Mouse (Mus musculus) left cerebral cortex, adult 2 months (tissue): Measurements from ENCODE around the gene Ube2j1. TPM values are rescaled to one million over a fixed set of nuclear protein-coding genes. Genes with fewer than 3 reads are reported as not detected.

Source experiments
- DNase-seq, 2 experiments: peaks; one replicate each; pipeline ENCODE4 v3.0.0; 2021 to 2022; ENCODE audit warnings: low spot score in 2 of 2, mixed read lengths in 1 of 2; ENCODE audit errors: extremely low spot score in 1 of 2
- H3K27ac ChIP-seq: fragments of 200-600 bp; 2 replicates; pipeline ENCODE4 v1.8.1; 2022
- H3K4me3 ChIP-seq: fragments of 200-600 bp; 2 replicates; pipeline ENCODE4 v1.8.1; 2022
- CTCF ChIP-seq: fragments of 200-600 bp; IDR thresholded peaks from 2 replicates; pipeline ENCODE4 v1.8.1; 2022; ENCODE audit warnings: antibody characterized with exemption, mild to moderate bottlenecking, moderate library complexity
- intact Hi-C: fragments of 180-260 bp; cut with DNase I; formaldehyde crosslinking; loops from one replicate; pipeline ENCODE4 v1.15.1; 2025
- total RNA-seq, 2 experiments: library from RNA; stranded (reverse); gene quantifications; 2 replicates each; pipeline ENCODE4 v1.2.3; 2021

Gene Ube2j1
- total RNA-seq, 2 experiments from 2014 or later = 99.7 to 105 TPM

DNA sequence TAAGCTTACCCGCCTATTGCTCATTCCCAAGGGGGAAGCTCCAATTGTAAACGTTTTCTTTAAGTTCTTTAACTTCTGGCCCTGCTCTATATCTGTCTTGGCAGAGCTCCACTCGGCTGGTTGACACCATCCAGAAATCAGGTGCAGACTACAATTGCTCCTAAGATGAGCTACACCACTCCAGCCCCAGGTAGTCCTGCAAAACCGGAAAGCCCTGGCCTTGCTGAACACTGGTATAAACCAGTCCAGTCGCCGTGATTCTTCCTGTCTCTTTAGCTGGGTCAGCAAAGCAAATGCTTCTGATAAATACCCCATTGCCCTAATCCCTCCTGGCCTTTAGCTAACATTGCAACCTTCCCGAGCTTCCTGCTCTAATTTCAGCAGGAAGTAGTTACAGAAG lies 29.9 kb downstream of the Ube2j1 start:
- Histone ChIP-seq H3K27ac (no peak overlapping the region), H3K4me3 (no peak overlapping the region)
- no peak for DNase-seq
- no peak for TF ChIP-seq CTCF
- intact Hi-C loops = no loop called here

- no peak within 1 kb of the TSS for H3K27ac ChIP-seq
- no peak for DNase-seq
- intact Hi-C loops = no loop called here
- no peak for TF ChIP-seq CTCF
- no peak within 1 kb of the TSS for H3K4me3 ChIP-seq
Measured at GRCm38 (mm10) chr4:33062981-33063380, 31.8 kb downstream of the Ube2j1 start, which contains the start of gene Gabrr2. TSS of gene Gabrr2 (plus strand) at chr4:33062999.

GRCm38 (mm10) chr4:33064986-33065385 lies 33.8 kb downstream of the Ube2j1 start:
- intact Hi-C loops = no loop called here
- Histone ChIP-seq H3K27ac (no peak overlapping the region), H3K4me3 (no peak overlapping the region)
- no peak for TF ChIP-seq CTCF
- DNase-seq = no peak

GRCm38 (mm10) chr4:33066223-33066960 lies 35.2 kb downstream of the Ube2j1 start:
- intact Hi-C loops = no loop called here
- TF ChIP-seq CTCF = no peak
- Histone ChIP-seq H3K27ac (no peak overlapping the region), H3K4me3 (no peak overlapping the region)
- DNase-seq = no peak

- no peak for DNase-seq
- intact Hi-C loops = no loop called here
- no peak for TF ChIP-seq CTCF
Measured at GRCm38 (mm10) chr4:33067331-33067730, 36.1 kb downstream of the Ube2j1 start.

GRCm38 (mm10) chr4:33067826-33068225 lies 36.6 kb downstream of the Ube2j1 start:
- no peak overlapping the region for H3K27ac ChIP-seq
- H3K4me3 ChIP-seq = no peak overlapping the region
- intact Hi-C loops = no loop called here
- no peak for DNase-seq
- TF ChIP-seq CTCF = no peak

More at GRCm38 (mm10) chr4:33067331-33067730, 36.1 kb downstream of the Ube2j1 start:
- H3K4me3 ChIP-seq = no peak overlapping the region
- H3K27ac ChIP-seq = no peak overlapping the region

DNA sequence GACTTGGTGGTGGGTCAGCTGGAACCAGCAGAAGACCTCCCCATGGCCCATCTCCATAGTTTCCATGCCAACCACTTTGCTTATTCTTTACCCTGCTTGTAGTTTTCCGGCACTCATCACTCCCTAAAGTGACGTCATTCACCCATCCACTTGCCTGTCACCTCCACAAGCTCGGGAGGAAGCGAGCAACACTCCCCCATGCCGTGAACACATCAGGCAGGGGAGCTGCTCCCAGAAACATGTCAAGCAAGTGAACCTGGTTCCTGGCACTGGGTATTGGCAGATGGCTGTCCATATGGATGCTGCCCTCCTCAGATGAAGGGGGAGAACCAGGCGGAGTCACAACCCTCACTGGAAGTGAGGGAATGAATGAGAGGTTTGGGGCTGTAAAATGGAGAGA lies 37.7 kb downstream of the Ube2j1 start:
- DNase-seq = peak; percentile 23 to 36
- no peak for TF ChIP-seq CTCF
- intact Hi-C loops = no loop called here
- Histone ChIP-seq H3K27ac (no peak overlapping the region), H3K4me3 (no peak overlapping the region)

DNA sequence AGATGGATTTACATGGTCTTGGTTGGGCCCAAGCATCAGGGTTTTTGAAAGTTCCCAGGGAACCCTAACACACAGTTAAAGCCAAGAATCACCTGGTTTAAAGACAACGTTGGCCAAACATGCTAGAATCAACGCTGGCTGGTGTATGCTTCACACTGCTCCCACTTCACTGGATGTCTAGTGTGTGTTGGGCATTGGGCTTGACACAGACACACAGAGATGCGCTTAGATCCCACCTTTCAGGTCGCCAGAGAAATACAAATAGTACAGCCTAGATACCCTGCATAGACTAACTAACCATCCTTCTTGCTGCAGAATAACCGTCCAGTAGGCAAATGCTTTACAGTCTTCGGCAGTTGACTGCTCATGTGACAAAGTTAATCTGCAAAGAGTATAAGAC lies 39.1 kb downstream of the Ube2j1 start:
- H3K4me3 ChIP-seq = no peak overlapping the region
- DNase-seq = no peak
- H3K27ac ChIP-seq = no peak overlapping the region
- no peak for TF ChIP-seq CTCF
- intact Hi-C loops = no loop called here

- intact Hi-C loops = no loop called here
- Histone ChIP-seq H3K4me3 (no peak overlapping the region), H3K27ac (no peak overlapping the region)
- TF ChIP-seq CTCF = no peak
- no peak for DNase-seq
Measured at GRCm38 (mm10) chr4:33071337-33071736, 40.1 kb downstream of the Ube2j1 start.

- no peak for DNase-seq
- intact Hi-C loops = no loop called here
- H3K27ac ChIP-seq = no peak overlapping the region
- no peak overlapping the region for H3K4me3 ChIP-seq
- TF ChIP-seq CTCF = no peak
Measured at GRCm38 (mm10) chr4:33072526-33073161, 41.4 kb downstream of the Ube2j1 start.

DNA sequence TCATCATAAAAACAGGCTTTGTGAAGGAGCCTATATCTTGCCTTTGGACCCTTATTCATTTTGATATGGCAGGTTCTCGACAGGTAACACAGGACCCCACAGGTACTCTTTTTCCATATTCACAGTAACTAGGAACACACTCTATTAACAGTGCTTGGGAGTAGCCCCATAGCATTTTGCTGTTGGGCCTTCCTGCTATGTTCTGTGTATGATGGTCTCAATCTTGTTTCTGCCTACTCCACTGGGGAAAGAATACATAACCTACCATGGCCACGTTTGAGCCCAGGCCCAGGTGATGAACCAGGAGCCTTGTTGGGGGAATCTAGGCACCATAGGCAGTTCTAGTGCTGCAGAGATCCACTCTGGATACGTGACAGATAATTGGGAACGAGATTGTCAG lies 43.2 kb downstream of the Ube2j1 start:
- intact Hi-C loops = no loop called here
- no peak for DNase-seq
- Histone ChIP-seq H3K27ac (no peak overlapping the region), H3K4me3 (no peak overlapping the region)
- no peak for TF ChIP-seq CTCF

DNA sequence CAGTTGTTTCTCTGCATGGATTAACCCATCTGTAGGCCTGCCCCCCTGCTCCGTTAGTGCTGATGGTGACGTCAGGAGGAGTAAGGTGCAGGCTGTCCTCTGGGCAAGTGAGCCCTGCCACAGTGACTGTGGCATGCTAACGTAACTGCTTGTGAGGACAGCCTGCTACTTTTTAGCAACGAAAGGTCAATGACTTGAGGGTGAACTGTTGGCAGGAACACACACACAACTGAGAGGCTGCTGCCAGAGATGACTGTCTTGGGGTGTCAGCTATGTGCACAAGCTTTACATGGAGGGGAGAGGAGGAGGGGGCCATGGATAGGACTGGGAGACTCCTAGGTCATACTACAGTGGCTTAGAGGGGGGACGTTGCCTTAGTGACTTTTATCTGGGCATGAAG lies 43.6 kb downstream of the Ube2j1 start:
- Histone ChIP-seq H3K27ac (no peak overlapping the region), H3K4me3 (no peak overlapping the region)
- no peak for TF ChIP-seq CTCF
- DNase-seq = no peak
- intact Hi-C loops = loop anchor here (5.0 kb wide), 1 partner anchor 37 kb away; no protein-coding TSS in a partner anchor
